Mouse (Mus musculus) neutrophil, adult 83 days (primary cell): ENCODE measurements around the gene Gabra1. TPM values are rescaled to one million over a fixed set of nuclear protein-coding genes. Genes with fewer than 3 reads are reported as not detected.

Experiments used
- total RNA-seq, 2 experiments: library from RNA; stranded (reverse); gene quantifications; one replicate each; pipeline ENCODE4 v1.2.4; 2023

The Gabra1 gene
- not detected for total RNA-seq

DNA sequence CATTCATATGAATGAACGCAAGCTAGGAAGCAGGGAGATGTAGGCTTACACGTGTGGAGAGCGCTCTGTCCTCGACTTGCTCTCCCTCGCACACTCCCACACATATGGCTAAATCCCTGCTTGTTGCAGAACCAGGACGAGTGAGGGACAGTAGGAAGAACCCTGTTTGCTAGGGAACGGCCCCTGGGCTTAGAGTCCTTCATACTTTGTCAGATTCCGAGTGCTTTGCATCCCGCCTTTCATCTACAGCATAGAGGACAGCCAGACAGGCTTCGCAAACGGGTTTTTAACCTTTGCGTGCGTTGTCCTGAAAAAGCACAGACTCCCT lies at the start of gene Gabra1:
Gabra1 (minus strand) TSS at position 106 of the 328 bp plus-strand sequence.

Other genes starting within 250 kb of the Gabra1 start
- gene Gabrg2, start 182.1 kb downstream of the Gabra1 start, total RNA-seq = not detected
- not detected for gene Gabra6, start 138.1 kb upstream of the Gabra1 start, total RNA-seq
- gene Gabrb2, start 236.8 kb upstream of the Gabra1 start, total RNA-seq = not detected